Mouse (Mus musculus) lung, embryonic 15.5 days (tissue): ENCODE results near the gene Rab35. TPM values are rescaled to one million over a fixed set of nuclear protein-coding genes. Genes with fewer than 3 reads are reported as not detected.

Experiments
- ATAC-seq: fragments of 200-750 bp; cut with Nextera tagmentation; 2 replicates; pipeline ENCODE4 v1.8.0; 2017; ENCODE audit warnings: moderate number of reproducible peaks, borderline replicate concordance; ENCODE audit not compliant: low FRiP score, low TSS enrichment; ENCODE audit errors: extremely low read depth
- H3K27ac ChIP-seq: fragments of 300-500 bp; sonication (generic); 2 replicates; pipeline ENCODE4 v1.5.1; 2015; ENCODE audit warnings: moderate library complexity, mild to moderate bottlenecking, inconsistent platforms
- H3K27me3 ChIP-seq: fragments of 300-500 bp; sonication (generic); 2 replicates; pipeline ENCODE4 v1.6.1; 2015; ENCODE audit warnings: inconsistent platforms
- H3K36me3 ChIP-seq: fragments of 300-500 bp; sonication (generic); 2 replicates; pipeline ENCODE4 v1.6.1; 2015; ENCODE audit warnings: inconsistent platforms
- H3K4me1 ChIP-seq: fragments of 300-500 bp; sonication (generic); 2 replicates; pipeline ENCODE4 v1.6.1; 2015; ENCODE audit warnings: inconsistent platforms
- H3K4me2 ChIP-seq: fragments of 300-500 bp; sonication (generic); 2 replicates; pipeline ENCODE4 v1.6.1; 2015; ENCODE audit warnings: inconsistent platforms, mild to moderate bottlenecking, moderate library complexity
- H3K4me3 ChIP-seq: fragments of 300-500 bp; sonication (generic); 2 replicates; pipeline ENCODE4 v1.5.1; 2015; ENCODE audit warnings: mild to moderate bottlenecking, inconsistent platforms
- H3K9ac ChIP-seq: fragments of 300-500 bp; sonication (generic); 2 replicates; pipeline ENCODE4 v1.6.1; 2015; ENCODE audit warnings: inconsistent platforms
- H3K9me3 ChIP-seq: fragments of 300-500 bp; sonication (generic); 2 replicates; pipeline ENCODE4 v1.6.1; 2016; ENCODE audit warnings: inconsistent platforms
- WGBS: fragments of 180-500 bp; shearing (Covaris S2); methylation state at CpG from one replicate; pipeline ENCODE4 v1.1.7; 2015; 5-methylcytosine and 5-hydroxymethylcytosine counted together
- polyA plus RNA-seq: library from polyadenylated mRNA; unstranded; fragments of >200 nt; fragmentation: Nextera tagmentation; extraction: Ambion mirVana; gene quantifications from 2 replicates; pipeline ENCODE4 v1.2.1, GENCODE M21; 2015

Rab35 gene
- polyA plus RNA-seq, 1 experiment from 2014 or later, result 17.5 TPM

- WGBS, result 88% methylated on average over 10 of the region's 10 CpGs
- H3K4me3 ChIP-seq, result no peak overlapping the region
These were observed 19.2 kb downstream of the Rab35 start for GRCm38 (mm10) chr5:115650885-115651284.

DNA sequence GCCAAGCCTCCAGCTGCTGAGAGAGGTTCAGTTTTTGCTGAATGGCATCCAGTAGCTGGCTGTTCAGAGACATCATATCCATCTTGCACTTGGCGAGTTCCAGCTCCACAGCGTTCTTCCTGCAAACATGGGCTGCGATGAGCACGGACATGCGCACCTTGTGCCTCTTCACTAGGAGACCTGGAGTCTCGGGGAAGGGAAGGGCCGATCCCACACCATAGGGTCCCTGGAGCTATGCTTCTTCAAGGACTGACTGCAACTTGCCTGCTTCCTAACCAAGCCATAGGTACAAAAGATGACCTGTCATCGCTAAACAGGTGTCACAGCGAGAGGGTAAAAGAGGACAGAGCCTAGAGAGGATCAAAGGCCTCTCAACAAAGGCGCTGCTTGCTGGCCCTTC lies 20.1 kb downstream of the Rab35 start:
- Histone ChIP-seq H3K4me1 (peaks cover 8% of the 10 kb centered on the region; the same call in 1 of the 2 replicates), H3K9me3 (no peaks in the 10 kb centered on the region), H3K36me3 (peaks cover 6% of the 10 kb centered on the region), H3K27me3 (no peaks in the 10 kb centered on the region), H3K4me3 (no peak overlapping the region; the same call in 1 of the 2 replicates), H3K9ac (peak overlapping the region; percentile 9; the same call in 1 of the 2 replicates), H3K4me2 (peak overlapping the region; percentile 60; the same call in 1 of the 2 replicates), H3K27ac (no peak overlapping the region)
- WGBS, result 88% methylated on average over 10 of the region's 10 CpGs
- ATAC-seq, result no peak

More at GRCm38 (mm10) chr5:115650885-115651284, 19.2 kb downstream of the Rab35 start:
- Histone ChIP-seq H3K4me2 (no peak overlapping the region), H3K4me1 (peaks cover 8% of the 10 kb centered on the region; the same call in 1 of the 2 replicates), H3K9ac (no peak overlapping the region), H3K27me3 (no peaks in the 10 kb centered on the region), H3K9me3 (no peaks in the 10 kb centered on the region), H3K36me3 (peaks cover 16% of the 10 kb centered on the region), H3K27ac (no peak overlapping the region)
- ATAC-seq, result no peak

GRCm38 (mm10) chr5:115652681-115653575 lies 21.2 kb downstream of the Rab35 start:
- ATAC-seq, result peak; percentile 100
- H3K4me3 ChIP-seq, result peak overlapping the region; percentile 45
- H3K27me3 ChIP-seq, result no peaks in the 10 kb centered on the region
- peak overlapping the region; percentile 60 for H3K4me2 ChIP-seq
- peak overlapping the region; percentile 56 for H3K9ac ChIP-seq
- 3% methylated on average over 35 of the region's 35 CpGs for WGBS
- H3K9me3 ChIP-seq, result no peaks in the 10 kb centered on the region
- H3K27ac ChIP-seq, result peak overlapping the region; percentile 67
- no peaks in the 10 kb centered on the region for H3K36me3 ChIP-seq
- H3K4me1 ChIP-seq, result peaks cover 8% of the 10 kb centered on the region; the same call in 1 of the 2 replicates

- ATAC-seq, result no peak
- Histone ChIP-seq H3K27ac (no peak overlapping the region), H3K27me3 (no peaks in the 10 kb centered on the region), H3K4me2 (no peak overlapping the region), H3K9ac (no peak overlapping the region), H3K4me3 (no peak overlapping the region), H3K9me3 (no peaks in the 10 kb centered on the region), H3K4me1 (peaks cover 8% of the 10 kb centered on the region; the same call in 1 of the 2 replicates), H3K36me3 (no peaks in the 10 kb centered on the region)
- 87% methylated on average over 12 of the region's 12 CpGs for WGBS
These were observed 22.1 kb downstream of the Rab35 start for GRCm38 (mm10) chr5:115653776-115654175.

DNA sequence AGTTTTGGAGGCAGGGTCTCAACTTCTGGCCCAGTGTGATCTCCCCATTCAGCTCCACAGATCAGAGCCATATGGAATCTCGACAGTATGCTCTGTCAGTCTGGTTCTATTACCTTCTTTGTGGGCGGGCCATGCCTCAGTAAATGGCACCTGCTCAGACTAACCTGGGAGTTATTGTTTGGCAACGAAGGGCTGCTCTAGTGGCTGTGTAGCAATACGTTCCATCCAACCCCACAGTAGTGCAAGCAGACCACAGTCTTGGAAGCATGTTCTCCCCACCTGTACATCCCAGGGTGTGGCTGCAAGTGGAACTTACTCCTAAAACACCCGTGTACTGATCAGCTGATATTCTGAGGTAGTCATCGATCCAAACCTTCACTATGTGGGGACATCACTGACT lies 25.0 kb downstream of the Rab35 start:
- no peak overlapping the region for H3K9ac ChIP-seq
- H3K9me3 ChIP-seq, result no peaks in the 10 kb centered on the region
- H3K4me3 ChIP-seq, result no peak overlapping the region
- WGBS, result 65% methylated on average over 6 of the region's 6 CpGs
- ATAC-seq, result no peak
- H3K27ac ChIP-seq, result no peak overlapping the region
- no peak overlapping the region for H3K4me2 ChIP-seq
- peaks cover 8% of the 10 kb centered on the region; the same call in 1 of the 2 replicates for H3K4me1 ChIP-seq
- H3K36me3 ChIP-seq, result no peaks in the 10 kb centered on the region
- H3K27me3 ChIP-seq, result no peaks in the 10 kb centered on the region

DNA sequence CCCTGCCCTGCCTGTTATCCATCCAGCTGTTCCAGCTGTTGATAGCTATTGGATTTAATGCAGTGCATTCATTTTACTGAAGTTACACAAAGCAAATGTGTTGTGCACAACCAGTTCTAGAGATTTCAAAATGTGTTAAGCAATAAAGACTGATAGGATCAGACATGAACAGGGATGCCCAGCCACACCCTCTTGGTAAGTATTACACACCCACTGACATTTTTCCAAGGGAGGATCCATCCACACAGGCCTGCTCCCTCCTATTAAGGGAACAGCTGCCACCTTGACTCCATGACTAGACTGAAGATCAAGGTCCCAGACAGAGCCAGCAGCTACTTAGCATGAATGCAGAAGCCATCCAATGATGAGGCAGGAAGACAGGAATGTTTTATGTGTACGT lies 25.5 kb downstream of the Rab35 start:
- 52% methylated on average over 1 of the region's 1 CpGs for WGBS
- peaks cover 3% of the 10 kb centered on the region; the same call in 1 of the 2 replicates for H3K4me1 ChIP-seq
- H3K4me2 ChIP-seq, result no peak overlapping the region
- no peak overlapping the region for H3K9ac ChIP-seq
- no peaks in the 10 kb centered on the region for H3K9me3 ChIP-seq
- no peak overlapping the region for H3K27ac ChIP-seq
- ATAC-seq, result no peak
- H3K36me3 ChIP-seq, result no peaks in the 10 kb centered on the region
- H3K4me3 ChIP-seq, result no peak overlapping the region
- H3K27me3 ChIP-seq, result no peaks in the 10 kb centered on the region

DNA sequence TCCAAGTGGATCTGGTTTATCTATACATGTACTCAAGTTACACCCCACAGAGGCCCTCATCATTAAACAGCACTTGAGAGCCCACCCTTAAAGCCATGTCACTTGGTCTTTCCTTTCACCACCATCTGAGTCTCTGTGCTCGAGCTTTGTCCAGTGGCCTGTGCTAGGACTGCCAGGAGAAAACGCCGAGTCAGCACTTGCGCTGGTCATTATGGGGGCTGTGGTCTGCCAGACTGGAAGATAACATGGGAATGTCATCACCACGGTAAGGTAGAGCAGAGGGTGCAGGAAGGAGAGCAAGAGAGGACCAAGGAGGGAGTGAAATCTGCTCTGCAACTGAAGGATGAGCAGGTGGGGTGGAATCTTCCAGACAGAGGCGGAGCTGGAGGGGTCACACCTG lies 26.6 kb downstream of the Rab35 start:
- ATAC-seq, result no peak
- Histone ChIP-seq H3K9ac (no peak overlapping the region), H3K4me2 (no peak overlapping the region), H3K27me3 (no peaks in the 10 kb centered on the region), H3K36me3 (no peaks in the 10 kb centered on the region), H3K4me3 (no peak overlapping the region), H3K27ac (no peak overlapping the region), H3K4me1 (no peaks in the 10 kb centered on the region), H3K9me3 (no peaks in the 10 kb centered on the region)
- 64% methylated on average over 6 of the region's 6 CpGs for WGBS

DNA sequence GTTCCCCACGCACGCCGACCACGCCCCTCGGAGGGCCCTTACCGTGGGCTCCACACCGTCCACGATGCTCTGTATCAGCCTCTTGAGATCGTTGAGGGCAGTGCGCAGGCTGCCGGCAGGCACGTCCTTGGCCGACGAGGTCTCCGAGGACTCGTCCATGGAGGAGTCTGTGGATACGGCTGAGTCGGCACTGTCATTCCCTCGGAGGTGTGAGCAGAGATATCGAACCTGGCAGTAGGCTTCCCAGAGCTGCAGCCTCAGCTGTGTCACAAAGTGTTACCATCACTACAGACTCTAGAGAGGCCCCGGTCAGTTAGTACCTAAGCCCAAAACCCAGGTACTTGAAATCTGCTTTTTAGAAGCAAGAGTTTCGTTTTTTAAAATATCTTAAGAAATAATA lies 30.9 kb downstream of the Rab35 start:
- ATAC-seq, result peak; percentile 58; the same call in 1 of the 2 replicates
- WGBS, result 28% methylated on average over 22 of the region's 22 CpGs
- H3K4me2 ChIP-seq, result 0 out of 2 replicates have a peak overlapping the region, but pooled peaks have one; percentile 27

GRCm38 (mm10) chr5:115666366-115667065 lies 34.8 kb downstream of the Rab35 start:
- Histone ChIP-seq H3K4me1 (no peaks in the 10 kb centered on the region), H3K27me3 (no peaks in the 10 kb centered on the region), H3K27ac (no peak overlapping the region), H3K4me3 (no peak overlapping the region), H3K4me2 (no peak overlapping the region), H3K9ac (no peak overlapping the region), H3K9me3 (no peaks in the 10 kb centered on the region), H3K36me3 (no peaks in the 10 kb centered on the region)
- ATAC-seq, result no peak
- 54% methylated on average over 8 of the region's 8 CpGs for WGBS

More for the DNA sequence above, 30.9 kb downstream of the Rab35 start:
- Histone ChIP-seq H3K27me3 (no peaks in the 10 kb centered on the region), H3K4me1 (no peaks in the 10 kb centered on the region), H3K9me3 (no peaks in the 10 kb centered on the region), H3K36me3 (no peaks in the 10 kb centered on the region), H3K27ac (no peak overlapping the region), H3K4me3 (no peak overlapping the region), H3K9ac (no peak overlapping the region)

- H3K4me2 ChIP-seq, result no peak overlapping the region
- no peak for ATAC-seq
- no peaks in the 10 kb centered on the region for H3K27me3 ChIP-seq
- WGBS, result 74% methylated on average over 8 of the region's 8 CpGs
- H3K36me3 ChIP-seq, result no peaks in the 10 kb centered on the region
- no peak overlapping the region for H3K9ac ChIP-seq
- H3K4me3 ChIP-seq, result no peak overlapping the region
- H3K9me3 ChIP-seq, result no peaks in the 10 kb centered on the region
- H3K4me1 ChIP-seq, result no peaks in the 10 kb centered on the region
- no peak overlapping the region for H3K27ac ChIP-seq
These were observed 35.5 kb downstream of the Rab35 start for GRCm38 (mm10) chr5:115667210-115667609.

DNA sequence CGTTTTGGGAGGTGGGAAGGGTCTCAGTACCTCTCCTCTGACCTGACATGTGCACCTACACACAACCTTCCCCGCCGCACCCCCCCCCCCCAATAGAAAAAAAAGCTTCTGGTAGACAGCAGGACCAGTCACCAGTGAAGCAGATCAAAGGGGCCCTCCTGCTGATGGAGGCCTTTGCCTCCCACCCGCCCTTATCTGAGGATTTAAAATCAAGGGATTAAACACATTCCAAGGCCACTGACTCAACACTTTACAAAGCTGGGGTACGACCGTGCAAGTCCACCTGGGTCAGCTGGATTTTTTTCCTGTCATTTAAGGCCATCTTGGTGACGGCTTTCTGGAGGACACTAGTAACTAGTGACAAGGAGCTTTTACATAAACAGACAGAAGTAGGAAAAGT lies 36.2 kb downstream of the Rab35 start:
- Histone ChIP-seq H3K4me3 (no peak overlapping the region), H3K27ac (no peak overlapping the region), H3K27me3 (no peaks in the 10 kb centered on the region), H3K4me2 (no peak overlapping the region), H3K36me3 (no peaks in the 10 kb centered on the region), H3K4me1 (no peaks in the 10 kb centered on the region), H3K9ac (no peak overlapping the region), H3K9me3 (no peaks in the 10 kb centered on the region)
- 17% methylated on average over 5 of the region's 7 CpGs for WGBS
- ATAC-seq, result no peak

DNA sequence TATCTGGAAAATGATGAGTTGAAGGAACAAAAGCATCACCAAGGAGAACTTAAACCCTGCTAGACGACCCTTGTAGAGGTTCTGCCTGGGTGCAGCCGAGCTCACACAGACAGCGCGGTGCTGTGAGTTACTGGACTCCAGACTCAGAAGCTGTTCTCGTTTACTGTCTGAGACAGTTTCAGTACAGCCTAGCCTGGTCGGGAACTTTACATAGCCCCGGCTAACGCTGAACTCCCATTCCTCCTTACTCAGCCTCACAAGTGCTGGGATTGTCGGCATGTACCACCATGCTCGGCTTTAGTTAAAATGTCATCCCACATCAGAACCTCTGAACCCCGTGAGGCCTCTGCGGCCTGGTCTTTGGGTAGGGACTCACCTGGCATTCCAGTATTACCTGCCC lies 37.3 kb downstream of the Rab35 start:
- Histone ChIP-seq H3K4me2 (no peak overlapping the region), H3K4me1 (no peaks in the 10 kb centered on the region), H3K9me3 (no peaks in the 10 kb centered on the region), H3K9ac (no peak overlapping the region), H3K4me3 (no peak overlapping the region), H3K27me3 (no peaks in the 10 kb centered on the region), H3K36me3 (no peaks in the 10 kb centered on the region), H3K27ac (no peak overlapping the region)
- WGBS, result 78% methylated on average over 12 of the region's 12 CpGs
- ATAC-seq, result no peak
